Mouse (Mus musculus) layer of hippocampus, adult 9-11 months (tissue): ENCODE data around the gene Zdhhc25.
A peak's percentile ranks its signal among the peaks of the same experiment; 100 is the strongest.

Source experiments
- DNase-seq: peaks from one replicate; pipeline ENCODE4 v3.0.0; 2022

The Zdhhc25 gene

GRCm38 (mm10) chr15:88635205-88635604, 35.1 kb downstream of the Zdhhc25 start:
- DNase-seq: no peak

- DNase-seq: peak; percentile 45
Measured at GRCm38 (mm10) chr15:88651019-88651418, 50.9 kb downstream of the Zdhhc25 start.
